Mouse (Mus musculus) thymus, adult 2 months (tissue): ENCODE results near the gene Stap1.

ENCODE experiments used
- CTCF ChIP-seq: fragments of 200-500 bp; IDR thresholded peaks from 2 replicates; pipeline ENCODE4 v1.5.1; 2012; ENCODE audit warnings: mild to moderate bottlenecking, control low read depth, low read length, moderate library complexity, borderline replicate concordance; ENCODE audit not compliant: control insufficient read depth, poor library complexity, insufficient read depth; ENCODE audit errors: extremely low read depth
- POLR2A ChIP-seq: fragments of 200-500 bp; IDR thresholded peaks from 2 replicates; pipeline ENCODE4 v1.6.1; 2012; ENCODE audit warnings: mild to moderate bottlenecking, low read length, control low read depth, moderate library complexity; ENCODE audit not compliant: control insufficient read depth, poor library complexity, insufficient read depth; ENCODE audit errors: extremely low read depth

- TF ChIP-seq CTCF (no peak), POLR2A (no peak)
Observed at GRCm38 (mm10) chr5:86102176-86102575, 30.6 kb downstream of the Stap1 start.
